In genomic region chr7:25006171-25006570, GRCm38 (mm10) we compare ENCODE assay signal across 7 mouse cellular contexts. TPM values are rescaled to one million over a fixed set of nuclear protein-coding genes. Genes with fewer than 3 reads are reported as not detected.
DNase-seq lines count a peak whose midpoint lies in the region; ATAC-seq lines count a peak whose summit lies in the region.

No protein-coding gene starts in this region.

- DNase-seq in liver, embryonic 13.5 days: no peak
- no peak for DNase-seq in liver, embryonic 11.5 days (ENCODE audit: low spot score)
- DNase-seq in embryo, embryonic 10 days (ENCODE audit: low spot score): no peak
- no peak for DNase-seq in retina, postnatal 1 day

- H3K9me3 ChIP-seq in liver, embryonic 13.5 days (replicated peaks): no peaks in the 10 kb centered on the region
- no peaks in the 10 kb centered on the region for H3K9me3 ChIP-seq in liver, embryonic 11.5 days (ENCODE audit: control insufficient read depth, low read length)
- no peaks in the 10 kb centered on the region for H3K9me3 ChIP-seq in forebrain, embryonic 15.5 days
- H3K9me3 ChIP-seq in limb, embryonic 13.5 days: no peaks in the 10 kb centered on the region
- H3K9me3 ChIP-seq in stomach, embryonic 15.5 days: no peaks in the 10 kb centered on the region

- no peak overlapping the region for H3K9ac ChIP-seq in liver, embryonic 13.5 days
- no peak overlapping the region for H3K9ac ChIP-seq in liver, embryonic 11.5 days (ENCODE audit: low read depth, low read length)
- H3K9ac ChIP-seq in forebrain, embryonic 15.5 days (replicated peaks): peak overlapping the region; percentile 91; the same call in 1 of the 2 replicates
- no peak overlapping the region for H3K9ac ChIP-seq in limb, embryonic 13.5 days
- H3K9ac ChIP-seq in stomach, embryonic 15.5 days: no peak overlapping the region

- no peak for ATAC-seq in liver, embryonic 13.5 days (ENCODE audit: low read depth)
- no peak for ATAC-seq in liver, embryonic 11.5 days (replicated peaks; ENCODE audit: low FRiP score)
- ATAC-seq in forebrain, embryonic 15.5 days (replicated peaks): peak; percentile 27; the same call in 1 of the 2 replicates
- no peak for ATAC-seq in limb, embryonic 13.5 days (ENCODE audit: low FRiP score, low read depth)
- no peak for ATAC-seq in stomach, embryonic 15.5 days (ENCODE audit: insufficient read depth, low FRiP score, low read depth)

- WGBS in liver, embryonic 13.5 days (ENCODE audit: insufficient replicate concordance): 50% methylated on average over 3 of the region's 3 CpGs
- WGBS in liver, embryonic 11.5 days: 63% methylated on average over 3 of the region's 3 CpGs
- 67% methylated on average over 3 of the region's 3 CpGs for WGBS in forebrain, embryonic 15.5 days
- WGBS in limb, embryonic 13.5 days: 70% methylated on average over 3 of the region's 3 CpGs
- 69% methylated on average over 3 of the region's 3 CpGs for WGBS in stomach, embryonic 15.5 days

- H3K36me3 ChIP-seq in liver, embryonic 13.5 days: no peaks in the 10 kb centered on the region
- no peaks in the 10 kb centered on the region for H3K36me3 ChIP-seq in liver, embryonic 11.5 days (ENCODE audit: control insufficient read depth, insufficient read depth, low read length)
- H3K36me3 ChIP-seq in forebrain, embryonic 15.5 days: no peaks in the 10 kb centered on the region
- no peaks in the 10 kb centered on the region for H3K36me3 ChIP-seq in limb, embryonic 13.5 days
- H3K36me3 ChIP-seq in stomach, embryonic 15.5 days: no peaks in the 10 kb centered on the region

- H3K27ac ChIP-seq in liver, embryonic 13.5 days: no peak overlapping the region
- H3K27ac ChIP-seq in liver, embryonic 11.5 days (ENCODE audit: low read depth, low read length): no peak overlapping the region
- peak overlapping the region; percentile 92 for H3K27ac ChIP-seq in forebrain, embryonic 15.5 days (replicated peaks)
- H3K27ac ChIP-seq in limb, embryonic 13.5 days: no peak overlapping the region
- no peak overlapping the region for H3K27ac ChIP-seq in stomach, embryonic 15.5 days

- H3K4me3 ChIP-seq in liver, embryonic 13.5 days (replicated peaks): no peak overlapping the region
- H3K4me3 ChIP-seq in liver, embryonic 11.5 days (ENCODE audit: low read depth, low read length): no peak overlapping the region
- H3K4me3 ChIP-seq in forebrain, embryonic 15.5 days: peak overlapping the region; percentile 84
- H3K4me3 ChIP-seq in limb, embryonic 13.5 days: peak overlapping the region; percentile 43
- peak overlapping the region; percentile 39; the same call in 1 of the 2 replicates for H3K4me3 ChIP-seq in stomach, embryonic 15.5 days (replicated peaks)

- H3K4me2 ChIP-seq in liver, embryonic 13.5 days: peak overlapping the region; percentile 45; the same call in 1 of the 2 replicates
- no peak overlapping the region; the same call in 1 of the 2 replicates for H3K4me2 ChIP-seq in liver, embryonic 11.5 days
- peak overlapping the region; percentile 87 for H3K4me2 ChIP-seq in forebrain, embryonic 15.5 days (replicated peaks)
- peak overlapping the region; percentile 71 for H3K4me2 ChIP-seq in limb, embryonic 13.5 days (replicated peaks)
- peak overlapping the region; percentile 62 for H3K4me2 ChIP-seq in stomach, embryonic 15.5 days

- peaks cover 83% of the 10 kb centered on the region for H3K27me3 ChIP-seq in liver, embryonic 13.5 days
- H3K27me3 ChIP-seq in liver, embryonic 11.5 days (replicated peaks; ENCODE audit: control insufficient read depth, insufficient read depth, low read length): peaks cover 79% of the 10 kb centered on the region
- H3K27me3 ChIP-seq in forebrain, embryonic 15.5 days: peaks cover 3% of the 10 kb centered on the region; the same call in 1 of the 2 replicates
- peaks cover 86% of the 10 kb centered on the region for H3K27me3 ChIP-seq in limb, embryonic 13.5 days
- H3K27me3 ChIP-seq in stomach, embryonic 15.5 days (replicated peaks): peaks cover 73% of the 10 kb centered on the region

- H3K4me1 ChIP-seq in liver, embryonic 13.5 days (replicated peaks): peaks cover 14% of the 10 kb centered on the region; the same call in 1 of the 2 replicates
- H3K4me1 ChIP-seq in liver, embryonic 11.5 days (replicated peaks; ENCODE audit: control insufficient read depth, insufficient read depth, low read length): peaks cover 11% of the 10 kb centered on the region
- H3K4me1 ChIP-seq in forebrain, embryonic 15.5 days: peaks cover 82% of the 10 kb centered on the region
- peaks cover 34% of the 10 kb centered on the region for H3K4me1 ChIP-seq in limb, embryonic 13.5 days
- peaks cover 11% of the 10 kb centered on the region for H3K4me1 ChIP-seq in stomach, embryonic 15.5 days

RNA-seq across cellular contexts. Expression of gene Atp1a3, which starts 0.4 kb away (rescaled TPM):
- 0.82 and 0.87 TPM in 2 replicates for polyA plus RNA-seq in liver, embryonic 13.5 days (2015; fragmentation: Nextera tagmentation; extraction: Ambion mirVana)
- 1.4 and 1.5 TPM in 2 replicates for polyA plus RNA-seq in liver, embryonic 11.5 days (2014; fragmentation: Nextera tagmentation; extraction: Ambion mirVana)
- polyA plus RNA-seq in forebrain, embryonic 15.5 days (2015; fragmentation: Nextera tagmentation; extraction: Ambion mirVana): 181 and 191 TPM in 2 replicates
- polyA plus RNA-seq in limb, embryonic 13.5 days (2015; fragmentation: Nextera tagmentation; extraction: Ambion mirVana): 0.59 and 1.3 TPM in 2 replicates
- polyA plus RNA-seq in stomach, embryonic 15.5 days (2015; fragmentation: Nextera tagmentation; extraction: Ambion mirVana): 3.6 and 4.3 TPM in 2 replicates

RNA-seq across cellular contexts. Expression of gene Rabac1, which starts 33.6 kb away (rescaled TPM):
- 56.4 and 59.5 TPM in 2 replicates for polyA plus RNA-seq in liver, embryonic 13.5 days (2015; fragmentation: Nextera tagmentation; extraction: Ambion mirVana)
- 91.3 and 101 TPM in 2 replicates for polyA plus RNA-seq in liver, embryonic 11.5 days (2014; fragmentation: Nextera tagmentation; extraction: Ambion mirVana)
- polyA plus RNA-seq in forebrain, embryonic 15.5 days (2015; fragmentation: Nextera tagmentation; extraction: Ambion mirVana): 195 and 196 TPM in 2 replicates
- 138 and 146 TPM in 2 replicates for polyA plus RNA-seq in limb, embryonic 13.5 days (2015; fragmentation: Nextera tagmentation; extraction: Ambion mirVana)
- 172 and 217 TPM in 2 replicates for polyA plus RNA-seq in stomach, embryonic 15.5 days (2015; fragmentation: Nextera tagmentation; extraction: Ambion mirVana)

Comparison
In these comparisons a context has a peak if more than half of its experiments do, and no peak if none do; other contexts are left out.
1. H3K4me3 ChIP-seq: peak in forebrain, embryonic 15.5 days (single experiment), limb, embryonic 13.5 days (single experiment) and stomach, embryonic 15.5 days (single experiment); none in liver, embryonic 13.5 days (single experiment) and liver, embryonic 11.5 days (single experiment).
2. RNA of gene Atp1a3, which starts 0.4 kb away (polyA plus RNA-seq): 181 to 191 TPM in forebrain, embryonic 15.5 days; 3.6 to 4.3 TPM in stomach, embryonic 15.5 days, 1.4 to 1.5 TPM in liver, embryonic 11.5 days, 0.82 to 0.87 TPM in liver, embryonic 13.5 days and 0.59 to 1.3 TPM in limb, embryonic 13.5 days; every median in the first group is over 10 times any median in the second.